Mouse (Mus musculus): ENCODE measurements at regions not wholly inside any gene's neighbourhood (a gene's known extent, or its start where the extent isn't known, plus 50 kb on each side); places are given as distances from the start of the nearest gene placed in this dataset.
A peak's percentile ranks its signal among the peaks of the same experiment; 100 is the strongest.

DNA sequence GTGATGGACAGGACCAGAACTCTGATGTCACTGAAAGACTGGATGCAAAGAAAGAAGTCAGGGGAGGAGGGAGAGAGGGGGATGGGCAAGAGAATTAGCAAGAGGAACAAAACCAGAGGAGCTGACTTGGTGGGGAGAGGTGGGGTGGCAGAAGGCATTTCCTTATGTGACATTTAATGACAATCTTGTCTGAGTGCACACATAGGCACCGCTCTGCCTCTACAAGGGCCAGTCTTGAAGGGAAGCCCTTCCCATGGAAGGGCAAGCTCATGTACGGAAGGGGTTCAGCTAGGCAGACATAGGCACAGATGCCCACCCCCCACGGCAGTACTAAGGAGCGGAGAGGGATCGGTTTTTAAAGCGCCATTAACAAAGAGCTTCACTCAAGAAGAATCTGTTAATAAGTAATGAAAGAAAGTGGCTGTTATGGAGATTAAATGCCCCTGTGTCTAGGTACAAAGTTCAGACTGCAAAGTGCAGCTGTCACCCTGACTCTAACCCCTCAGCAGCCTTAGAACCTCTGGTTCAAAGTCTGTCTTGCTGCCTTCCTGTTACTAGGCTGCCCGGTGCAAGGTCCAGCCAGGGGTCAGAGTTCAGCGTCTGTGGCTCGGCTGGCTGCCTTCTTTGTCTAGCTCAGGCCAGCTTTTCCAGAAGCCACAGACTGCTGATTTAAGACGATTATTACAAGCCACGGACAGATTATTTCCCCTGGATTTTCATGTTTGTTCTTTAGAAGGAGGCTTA is 80.0 kb upstream of the Nrip1 start:
- no peak for DNase-seq (ENCODE audit: low spot score in 2 of 2)

DNA sequence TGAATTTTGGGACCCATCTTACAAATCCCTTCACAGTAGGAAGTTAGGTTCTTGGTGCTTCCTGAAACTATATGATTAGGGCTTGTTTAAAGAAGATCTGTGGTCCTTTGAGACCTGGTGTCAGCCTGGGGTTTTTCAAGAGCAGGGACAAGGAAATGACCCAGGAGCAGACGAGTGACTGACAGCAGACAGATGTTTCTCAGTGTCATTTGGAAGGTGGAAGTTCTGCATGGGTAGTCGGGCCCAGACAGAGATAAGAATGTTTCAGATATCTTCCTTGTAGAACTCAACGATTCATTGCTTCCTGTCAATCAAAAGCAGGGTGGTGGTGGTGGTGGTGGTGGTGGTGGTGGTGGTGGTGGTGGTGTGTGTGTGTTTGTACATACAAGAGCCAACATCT is 75.1 kb upstream of the Nrip1 start:
- DNase-seq (ENCODE audit: low spot score in 2 of 2): no peak

DNA sequence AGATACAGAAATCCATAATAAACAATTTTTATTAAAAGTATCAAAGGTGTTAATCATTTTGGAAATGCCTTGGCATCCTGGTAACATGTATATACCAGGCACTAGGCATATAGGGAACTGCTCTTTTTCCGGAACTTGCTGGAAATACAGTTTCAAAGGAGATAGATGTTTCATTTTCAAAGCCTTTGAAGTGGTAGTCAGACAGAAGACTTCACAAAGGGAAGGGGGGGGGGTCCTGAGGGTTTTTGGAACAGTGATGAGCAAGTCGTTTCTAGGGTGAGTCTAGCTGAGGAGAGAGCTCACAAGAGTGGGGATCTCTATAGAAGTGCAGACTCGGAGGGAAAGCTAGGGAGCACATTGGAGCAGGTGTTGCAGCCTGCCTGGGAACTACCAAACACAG is 73.4 kb upstream of the Nrip1 start:
- no peak for DNase-seq (ENCODE audit: low spot score in 2 of 2)

DNA sequence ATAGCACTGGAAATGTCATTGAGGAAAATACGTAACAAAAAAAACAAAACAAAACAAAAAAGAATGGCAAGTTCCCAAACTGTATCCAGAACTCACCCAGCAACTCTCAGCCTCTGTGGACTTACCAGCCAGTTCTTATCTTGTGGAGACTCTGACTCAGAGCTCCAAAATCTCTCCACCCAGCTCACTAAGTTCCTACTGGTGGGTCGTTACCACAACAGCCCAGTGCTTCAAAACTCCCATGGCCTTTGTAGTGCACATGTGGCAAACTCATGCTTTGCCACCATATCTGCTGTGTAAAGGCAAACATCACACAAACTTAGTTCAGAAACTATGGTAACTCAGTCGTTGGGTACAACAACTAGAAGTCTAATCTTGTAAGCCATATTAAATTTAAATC is 71.0 kb upstream of the Nrip1 start:
- DNase-seq (ENCODE audit: low spot score in 2 of 2): no peak

DNA sequence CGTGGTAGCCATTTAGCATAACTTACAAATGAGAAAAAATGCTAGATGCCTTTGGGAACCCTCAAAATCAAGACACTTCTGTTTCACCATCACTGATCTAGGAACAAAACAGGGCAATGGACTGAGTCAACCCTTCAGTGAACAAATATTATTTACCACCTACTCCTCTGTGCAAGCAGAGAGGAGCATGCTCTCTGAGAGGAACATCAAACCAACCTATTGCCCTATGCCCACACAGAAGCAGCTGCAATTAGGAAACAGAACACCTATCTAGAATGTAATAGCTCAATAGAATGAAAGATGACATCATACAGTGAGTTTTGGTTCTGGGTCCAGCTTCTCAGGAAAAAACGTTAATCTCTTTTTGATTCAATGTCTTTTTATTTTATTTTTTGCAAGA is 69.0 kb upstream of the Nrip1 start:
- DNase-seq (ENCODE audit: low spot score in 2 of 2): no peak

DNA sequence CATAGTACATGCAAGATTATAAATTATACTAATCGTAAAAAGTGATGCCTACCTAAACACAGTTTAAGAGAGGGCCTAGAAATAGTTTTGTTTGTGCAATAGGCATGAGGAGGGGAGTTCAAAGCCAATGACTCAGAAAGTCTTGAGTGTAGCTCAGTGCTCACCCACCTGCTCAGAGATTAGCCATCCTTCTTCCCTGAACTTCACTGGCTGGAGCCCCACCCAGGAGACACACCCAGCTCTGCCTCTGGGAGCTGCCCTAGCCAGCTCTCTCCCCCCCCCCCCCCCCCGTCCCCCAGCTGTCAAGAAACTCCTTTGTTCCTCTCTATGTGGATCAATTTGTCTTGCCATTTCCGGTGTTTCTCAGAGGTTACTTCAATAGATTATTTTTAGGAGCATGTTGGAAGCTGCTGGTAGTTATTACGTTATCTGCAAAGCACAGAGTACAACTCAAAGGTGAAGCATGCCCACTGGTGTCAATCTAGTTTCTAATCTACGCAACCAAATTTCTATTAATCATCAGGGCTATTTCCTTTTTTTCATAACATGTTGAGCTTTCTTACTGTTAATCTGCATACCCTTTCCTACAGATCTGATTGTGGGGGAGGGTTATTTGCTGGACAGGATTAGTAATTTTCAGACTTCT is 68.3 kb upstream of the Nrip1 start:
- DNase-seq (ENCODE audit: low spot score in 2 of 2): no peak

DNA sequence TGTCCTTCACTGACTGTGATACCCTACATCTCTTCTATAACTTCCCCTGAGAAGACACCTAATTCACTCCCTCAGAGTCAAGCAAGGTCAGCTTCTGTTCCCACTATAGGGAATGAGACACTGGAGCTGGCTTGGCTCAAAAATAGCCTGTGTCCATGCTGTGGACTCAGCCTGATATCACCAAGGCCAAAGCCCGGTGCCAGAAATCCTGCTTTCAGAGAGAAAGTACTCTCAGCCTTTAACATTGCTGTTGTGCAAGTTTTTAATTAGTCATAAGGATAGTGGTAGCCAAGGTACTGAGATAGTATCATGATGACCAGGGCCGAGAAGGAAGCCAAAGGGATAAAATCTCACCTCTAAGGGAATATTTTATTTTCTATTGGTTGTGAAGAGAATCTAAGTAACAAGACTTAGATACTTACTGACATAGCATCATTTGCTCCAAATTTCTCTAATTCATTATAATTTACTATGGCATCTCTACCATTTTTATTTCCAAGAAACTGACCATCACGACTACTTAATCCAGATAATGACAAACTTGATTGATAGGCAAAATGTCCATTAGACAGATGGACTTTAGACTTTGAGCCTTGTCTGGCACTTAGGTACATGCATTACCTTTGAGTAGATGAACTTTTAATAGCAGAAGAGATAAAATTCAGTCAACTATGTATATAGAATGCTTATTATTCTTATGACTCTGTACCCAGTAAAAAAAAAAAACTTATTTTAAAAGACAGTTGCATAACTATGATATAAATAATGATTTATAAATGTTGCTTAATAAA is 64.7 kb upstream of the Nrip1 start:
- DNase-seq (ENCODE audit: low spot score in 2 of 2): no peak

DNA sequence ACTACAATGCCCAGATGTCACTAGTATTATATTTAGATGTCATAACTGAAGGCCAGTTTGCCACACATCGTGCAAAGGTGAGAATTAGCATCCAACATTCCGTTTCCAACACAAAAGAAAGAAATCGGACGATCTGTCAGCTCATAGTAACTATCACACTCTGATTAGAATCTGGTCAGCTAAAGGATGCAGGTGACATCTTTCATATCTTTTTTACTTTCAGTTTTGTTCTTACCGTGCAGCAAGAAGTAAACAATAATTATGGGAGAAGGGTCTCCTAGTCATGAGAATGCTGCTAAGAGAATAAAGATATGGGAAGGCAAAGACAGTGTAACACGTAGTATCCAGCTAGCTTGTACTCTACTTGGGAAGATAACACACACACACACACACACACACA is 62.7 kb upstream of the Nrip1 start:
- DNase-seq (ENCODE audit: low spot score in 2 of 2): no peak

DNA sequence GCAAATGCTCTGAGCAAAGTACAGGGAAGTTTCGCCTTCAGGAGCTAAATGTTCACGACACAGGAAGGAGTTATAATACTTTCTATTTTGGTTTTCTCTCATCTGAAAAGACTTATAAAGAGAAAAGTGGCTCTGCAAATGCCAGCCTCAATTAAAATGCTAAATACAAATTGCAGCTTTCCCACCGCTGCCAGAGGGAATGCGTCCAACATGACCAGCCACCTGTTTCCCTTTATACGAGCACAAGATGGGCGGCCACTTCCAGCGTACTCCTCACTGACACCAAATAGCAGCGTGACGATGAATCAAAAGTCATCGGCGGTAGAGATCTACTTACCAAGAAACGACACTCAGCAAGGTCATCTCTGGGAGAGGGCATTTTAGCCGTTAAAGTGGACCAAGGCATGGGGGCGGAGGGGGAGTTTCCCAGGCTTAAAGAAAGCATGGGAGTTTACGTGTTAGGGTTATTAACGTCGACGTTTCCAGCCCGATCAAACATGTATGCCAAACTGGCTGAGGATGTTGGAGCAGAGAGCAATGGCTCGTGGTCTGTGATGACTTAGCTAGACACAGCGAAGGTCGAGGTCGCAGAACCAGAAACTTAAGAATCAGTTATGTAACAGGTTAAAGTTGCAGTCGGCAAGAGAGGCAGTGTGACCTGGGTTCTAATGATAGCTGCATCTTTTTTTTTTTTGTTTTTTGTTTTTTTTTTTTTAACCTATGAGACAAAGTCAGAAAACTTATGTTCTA is 59.6 kb upstream of the Nrip1 start:
- DNase-seq (ENCODE audit: low spot score in 2 of 2): peak in 1 of 2 experiments; percentile 17

DNA sequence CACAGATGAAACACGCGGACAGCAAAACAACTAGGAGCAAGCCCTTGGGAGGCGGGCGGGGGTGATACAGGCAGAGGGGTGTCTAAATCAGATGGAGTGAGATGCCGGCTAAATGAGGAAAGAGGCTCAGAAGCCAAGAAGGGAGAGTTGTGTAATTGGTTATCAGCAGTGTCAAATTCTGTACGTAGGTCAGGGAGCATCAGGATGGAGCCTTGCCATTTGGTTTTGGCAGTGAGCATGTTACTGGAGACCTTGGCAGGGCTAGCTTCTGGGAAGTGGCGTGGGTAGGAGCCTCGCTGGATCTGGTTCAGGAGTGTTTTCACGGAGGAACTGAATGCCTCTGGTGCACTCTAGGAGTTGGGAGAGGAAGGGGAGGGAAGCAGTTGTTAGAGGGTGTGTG is 58.7 kb upstream of the Nrip1 start:
- DNase-seq (ENCODE audit: low spot score in 2 of 2): peak in 1 of 2 experiments; percentile 33

DNA sequence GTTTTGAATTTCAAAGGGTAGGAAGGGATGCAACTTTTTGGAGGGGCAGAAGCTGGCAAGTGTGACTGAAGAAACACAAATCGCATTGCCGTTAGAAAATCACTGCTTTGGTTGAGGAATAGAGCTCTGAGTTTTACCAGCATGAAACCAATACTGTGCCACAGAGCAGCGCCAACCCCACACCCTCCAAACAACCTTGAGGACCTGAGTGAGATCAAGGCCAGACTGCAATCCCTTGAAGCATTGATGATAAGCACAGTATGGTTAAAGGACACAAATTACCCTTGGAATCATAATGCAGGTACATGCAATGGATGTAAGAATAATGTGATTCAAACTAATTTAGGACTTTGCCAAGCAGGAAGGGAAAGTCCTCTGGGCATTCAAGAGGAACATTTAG is 55.5 kb upstream of the Nrip1 start:
- DNase-seq (ENCODE audit: low spot score in 2 of 2): no peak

DNA sequence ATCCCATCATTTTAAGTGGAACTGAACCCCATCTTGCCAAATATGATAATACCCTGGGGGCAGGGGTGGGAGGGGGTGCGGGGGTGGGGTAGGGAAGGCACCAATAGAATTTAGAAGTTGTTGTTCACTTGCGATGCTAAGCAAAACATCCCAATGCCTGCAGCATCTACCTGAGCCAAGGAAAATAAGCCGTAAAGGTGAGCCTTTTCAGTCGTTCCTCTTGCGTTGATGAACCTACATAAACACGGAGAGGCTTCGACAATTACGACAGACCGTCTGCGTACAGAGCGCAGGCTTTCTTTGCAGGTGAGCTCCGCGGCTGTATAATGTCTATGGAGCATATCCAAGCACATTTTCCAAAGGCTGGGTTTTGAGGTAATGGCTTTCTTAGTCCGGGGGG is 50.3 kb upstream of the Nrip1 start:
- no peak for DNase-seq (ENCODE audit: low spot score in 2 of 2)

Data from cerebellum, postnatal 4 days (tissue).